Mouse (Mus musculus) MEL (cell line): ENCODE measurements around the gene Nos3. TPM values are rescaled to one million over a fixed set of nuclear protein-coding genes. Genes with fewer than 3 reads are reported as not detected.

Experiments
- DNase-seq: peaks from one replicate; pipeline ENCODE4 v3.0.0; 2011; ENCODE audit warnings: low read depth, low spot score
- H3K27ac ChIP-seq: 2 replicates; pipeline ENCODE4 v1.5.1; 2012; ENCODE audit warnings: low read depth, mild to moderate bottlenecking, control low read depth, low read length, moderate library complexity; ENCODE audit not compliant: control insufficient read depth
- H3K27me3 ChIP-seq, 2 experiments: fragments of 150-350 bp in 1 of 2; sonication (generic) in 1 of 2; 2 replicates each; pipeline ENCODE4 v1.6.1; 2012; ENCODE audit warnings: low read length in 2 of 2, mild to moderate bottlenecking in 2 of 2, improper control_type of control experiment in 1 of 2, moderate library complexity in 1 of 2; ENCODE audit not compliant: insufficient read depth in 2 of 2, control insufficient read depth in 1 of 2
- H3K36me3 ChIP-seq, 2 experiments: 2 replicates each; pipeline ENCODE4 v1.6.1; 2012 to 2014; ENCODE audit warnings: low read length in 2 of 2, improper control_type of control experiment in 1 of 2, inconsistent platforms in 1 of 2, mild to moderate bottlenecking in 1 of 2; ENCODE audit not compliant: insufficient read depth in 2 of 2, control insufficient read depth in 1 of 2
- H3K4me1 ChIP-seq, 2 experiments: fragments of 150-350 bp in 1 of 2; sonication (generic) in 1 of 2; 2 replicates each; pipeline ENCODE4 v1.6.1; 2012; ENCODE audit warnings: low read length in 2 of 2, improper control_type of control experiment in 1 of 2, mild to moderate bottlenecking in 1 of 2; ENCODE audit not compliant: insufficient read depth in 2 of 2, control insufficient read depth in 1 of 2
- H3K4me3 ChIP-seq, 2 experiments: fragments of 150-350 bp in 1 of 2; sonication (generic) in 1 of 2; 2 replicates each; pipeline ENCODE4 v1.5.1; 2012; ENCODE audit warnings: low read depth in 2 of 2, low read length in 2 of 2, mild to moderate bottlenecking in 2 of 2, moderate library complexity in 2 of 2, control low read depth in 1 of 2, improper control_type of control experiment in 1 of 2; ENCODE audit not compliant: control insufficient read depth in 1 of 2, insufficient read depth in 1 of 2
- H3K79me2 ChIP-seq: 2 replicates; pipeline ENCODE4 v1.6.1; 2012; ENCODE audit warnings: mild to moderate bottlenecking, low read length, moderate library complexity; ENCODE audit not compliant: control insufficient read depth, poor library complexity, insufficient read depth
- H3K9ac ChIP-seq: 2 replicates; pipeline ENCODE4 v1.6.1; 2012; ENCODE audit warnings: low read depth, mild to moderate bottlenecking, control low read depth, low read length, moderate library complexity; ENCODE audit not compliant: control insufficient read depth, poor library complexity, severe bottlenecking
- H3K9me3 ChIP-seq: fragments of 150-350 bp; sonication (generic); replicated peaks from 2 replicates; pipeline ENCODE4 v1.6.1; 2012; ENCODE audit warnings: mild to moderate bottlenecking, low read length, improper control_type of control experiment, moderate library complexity; ENCODE audit not compliant: insufficient read depth
- BHLHE40 ChIP-seq: IDR thresholded peaks from 2 replicates; pipeline ENCODE4 v1.6.1; 2012; ENCODE audit warnings: low read depth, mild to moderate bottlenecking, inconsistent platforms, low read length, improper control_type of control experiment, borderline replicate concordance
- CHD1 ChIP-seq: IDR thresholded peaks from 2 replicates; pipeline ENCODE4 v1.6.1; 2012; ENCODE audit warnings: low read depth, mild to moderate bottlenecking, inconsistent platforms, low read length, improper control_type of control experiment
- CHD2 ChIP-seq: IDR thresholded peaks from 2 replicates; pipeline ENCODE4 v1.6.1; 2011; ENCODE audit warnings: low read length, improper control_type of control experiment
- CTCF ChIP-seq, 3 experiments: IDR thresholded peaks in 2 of 3; conservative IDR thresholded peaks in 1 of 3; 2 replicates each; pipeline ENCODE4 v1.5.1; 2011 to 2012; ENCODE audit warnings: low read length in 3 of 3, low read depth in 2 of 3, mild to moderate bottlenecking in 2 of 3, improper control_type of control experiment in 1 of 3, inconsistent platforms in 1 of 3, mixed read lengths in 1 of 3, moderate library complexity in 1 of 3; ENCODE audit not compliant: control insufficient read depth in 1 of 3, insufficient read depth in 1 of 3, poor library complexity in 1 of 3, severe bottlenecking in 1 of 3
- ELF1 ChIP-seq: IDR thresholded peaks from 2 replicates; pipeline ENCODE4 v1.6.1; 2014; ENCODE audit warnings: low read depth, mild to moderate bottlenecking, inconsistent platforms, low read length, improper control_type of control experiment, moderate library complexity
- EP300 ChIP-seq, 2 experiments: IDR thresholded peaks; 2 replicates each; pipeline ENCODE4 v1.6.1; 2011; ENCODE audit warnings: improper control_type of control experiment in 2 of 2, low read length in 2 of 2, low read depth in 1 of 2, mild to moderate bottlenecking in 1 of 2
- GABPA ChIP-seq: IDR thresholded peaks from 2 replicates; pipeline ENCODE4 v1.6.1; 2012; ENCODE audit warnings: low read depth, mild to moderate bottlenecking, inconsistent platforms, low read length, improper control_type of control experiment, moderate library complexity
- GATA1 ChIP-seq: IDR thresholded peaks from 2 replicates; pipeline ENCODE4 v1.6.1; 2011; ENCODE audit warnings: low read depth, low read length, improper control_type of control experiment
- JUND ChIP-seq: IDR thresholded peaks from 2 replicates; pipeline ENCODE4 v1.6.1; 2011; ENCODE audit warnings: low read depth, mild to moderate bottlenecking, improper control_type of control experiment, low read length
- KAT2A ChIP-seq: conservative IDR thresholded peaks from 2 replicates; pipeline ENCODE4 v1.6.1; 2012; ENCODE audit warnings: low read depth, low read length, improper control_type of control experiment, inconsistent platforms
- MXI1 ChIP-seq: IDR thresholded peaks from 2 replicates; pipeline ENCODE4 v1.6.1; 2011; ENCODE audit warnings: mild to moderate bottlenecking, low read depth, low read length, improper control_type of control experiment
- MYB ChIP-seq: IDR thresholded peaks from 2 replicates; pipeline ENCODE4 v1.6.1; 2011; ENCODE audit warnings: mild to moderate bottlenecking, low read depth, low read length, improper control_type of control experiment
- MYC ChIP-seq: IDR thresholded peaks from 2 replicates; pipeline ENCODE4 v1.6.1; 2011; ENCODE audit warnings: low read depth, mild to moderate bottlenecking, low read length, improper control_type of control experiment, moderate library complexity
- POLR2A ChIP-seq, 2 experiments: IDR thresholded peaks; 2 replicates each; pipeline ENCODE4 v1.6.1; 2011 to 2012; ENCODE audit warnings: low read length in 2 of 2, mild to moderate bottlenecking in 2 of 2, control low read depth in 1 of 2, improper control_type of control experiment in 1 of 2, low read depth in 1 of 2, moderate library complexity in 1 of 2; ENCODE audit not compliant: control insufficient read depth in 1 of 2, insufficient read depth in 1 of 2, poor library complexity in 1 of 2
- RAD21 ChIP-seq: IDR thresholded peaks from 2 replicates; pipeline ENCODE4 v1.6.1; 2011; ENCODE audit warnings: mild to moderate bottlenecking, low read depth, low read length, improper control_type of control experiment
- RCOR1 ChIP-seq: IDR thresholded peaks from 2 replicates; pipeline ENCODE4 v1.6.1; 2012; ENCODE audit warnings: low read depth, mild to moderate bottlenecking, inconsistent platforms, low read length, improper control_type of control experiment
- SIN3A ChIP-seq: IDR thresholded peaks from 2 replicates; pipeline ENCODE4 v1.6.1; 2012; ENCODE audit warnings: low read length, improper control_type of control experiment, inconsistent platforms
- TCF12 ChIP-seq: IDR thresholded peaks from 2 replicates; pipeline ENCODE4 v1.6.1; 2014; ENCODE audit warnings: low read depth, mild to moderate bottlenecking, inconsistent platforms, low read length, improper control_type of control experiment, moderate library complexity
- USF1 ChIP-seq: IDR thresholded peaks from 2 replicates; pipeline ENCODE4 v1.6.1; 2014; ENCODE audit warnings: low read depth, mild to moderate bottlenecking, inconsistent platforms, low read length, improper control_type of control experiment, moderate library complexity
- ZC3H11A ChIP-seq: IDR thresholded peaks from 2 replicates; pipeline ENCODE4 v1.6.1; 2012; ENCODE audit warnings: low read depth, mild to moderate bottlenecking, inconsistent platforms, low read length, improper control_type of control experiment
- ZMIZ1 ChIP-seq: IDR thresholded peaks from 2 replicates; pipeline ENCODE4 v1.6.1; 2012; ENCODE audit warnings: low read depth, mild to moderate bottlenecking, inconsistent platforms, low read length, improper control_type of control experiment, moderate library complexity
- polyA plus RNA-seq, 2 experiments: library from polyadenylated mRNA; stranded (reverse) in 1 of 2; unstranded in 1 of 2; fragments of >175 nt in 1 of 2; fragments of >200 nt in 1 of 2; gene quantifications; 2 replicates each; pipeline versions ENCODE4 v1.2.1 to v1.2.4; 2012; ENCODE audit warnings: low replicate concordance in 2 of 2, low read depth in 1 of 2; ENCODE audit not compliant: insufficient read length in 2 of 2, insufficient read depth in 1 of 2, missing spikeins in 1 of 2
- total RNA-seq: library from RNA; depleted of rRNA; stranded (reverse); fragments of 300-350 nt; gene quantifications from 2 replicates; pipeline ENCODE4 v1.2.3, GENCODE M21; 2012

Nos3 gene
- total and polyA plus RNA-seq, 3 experiments = 3.9 to 6.2 TPM; not detected in 1

DNA sequence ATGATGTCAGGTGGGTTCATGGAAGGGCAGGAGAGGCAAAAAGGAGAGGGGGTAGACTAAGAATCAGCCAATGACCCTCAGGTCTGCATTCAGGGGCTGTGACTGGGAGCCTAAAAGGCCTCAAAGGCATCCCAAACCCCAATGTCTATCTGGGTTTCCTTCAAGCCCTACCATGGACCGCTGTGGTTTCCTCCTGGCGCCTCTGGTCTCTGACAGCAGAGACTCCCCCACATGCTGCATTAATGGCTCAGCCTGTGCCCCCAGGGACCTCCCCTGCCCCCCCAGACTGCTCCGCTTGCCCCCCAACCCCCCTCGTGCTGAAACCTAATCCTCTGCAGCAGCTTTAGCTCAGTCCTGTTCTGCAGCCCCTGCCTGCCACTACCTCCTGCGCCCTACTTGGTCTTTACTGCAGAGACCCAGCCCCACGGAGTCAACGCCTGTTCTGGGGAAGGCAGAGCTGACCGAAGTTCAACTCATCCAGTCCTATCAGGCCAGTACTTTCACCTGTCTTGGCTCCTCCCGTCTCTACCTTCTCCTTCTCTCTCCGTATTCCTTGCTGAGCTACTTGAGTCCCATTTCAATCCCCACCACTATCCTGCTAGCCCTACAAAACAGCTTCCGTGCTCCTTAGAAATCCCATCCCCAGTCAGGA is 48.6 kb downstream of the Nos3 start, which contains the start of gene Asic3:
Asic3 (plus strand) TSS at position 351 of the 652 bp plus-strand sequence.
- Histone ChIP-seq H3K36me3 (no peaks in the 10 kb centered on the region; a peak in 1 of 4 replicates), H3K27me3 (no peaks in the 10 kb centered on the region), H3K9ac (no peak within 1 kb of the TSS), H3K27ac (no peak within 1 kb of the TSS), H3K4me1 (peaks cover 0 to 3% of the 10 kb centered on the region in 2 experiments; a peak in 1 of 4 replicates), H3K4me3 (no peak within 1 kb of the TSS), H3K9me3 (no peaks in the 10 kb centered on the region), H3K79me2 (no peaks in the 10 kb centered on the region)
- no peak for DNase-seq
- no peak for TF ChIP-seq RCOR1

DNA sequence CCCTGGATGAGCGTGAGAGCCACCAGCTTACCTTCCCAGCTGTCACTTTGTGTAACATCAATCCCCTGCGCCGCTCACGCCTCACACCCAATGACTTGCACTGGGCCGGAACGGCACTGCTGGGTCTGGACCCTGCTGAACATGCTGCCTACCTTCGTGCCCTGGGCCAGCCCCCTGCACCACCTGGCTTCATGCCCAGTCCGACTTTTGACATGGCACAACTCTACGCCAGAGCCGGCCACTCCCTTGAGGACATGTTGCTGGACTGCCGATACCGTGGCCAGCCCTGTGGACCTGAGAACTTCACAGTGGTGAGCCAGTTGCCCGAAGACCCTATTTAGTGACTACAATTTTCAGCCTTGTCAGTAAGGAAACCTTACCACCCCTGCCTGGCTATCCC is 49.3 kb downstream of the Nos3 start:
- Histone ChIP-seq H3K27me3 (no peaks in the 10 kb centered on the region), H3K9ac (no peak overlapping the region), H3K27ac (no peak overlapping the region), H3K36me3 (no peaks in the 10 kb centered on the region), H3K4me1 (peaks cover 0 to 3% of the 10 kb centered on the region in 2 experiments; a peak in 1 of 4 replicates), H3K4me3 (no peak overlapping the region)
- no peak for DNase-seq
- TF ChIP-seq ELF1 = no peak
- TF ChIP-seq GABPA = no peak
- no peak for TF ChIP-seq CHD1
- TF ChIP-seq RAD21 = no peak
- TF ChIP-seq CHD2 = no peak
- TF ChIP-seq MYB = no peak
- TF ChIP-seq EP300 (IDR thresholded peaks at IDR 0.05; ENCODE audit: low read depth in 1 of 2, low read length in 2 of 2) = no peak
- TF ChIP-seq MXI1 = no peak
- no peak for TF ChIP-seq ZMIZ1
- no peak for TF ChIP-seq TCF12
- TF ChIP-seq ZC3H11A = no peak
- no peak for TF ChIP-seq BHLHE40
- TF ChIP-seq USF1 = no peak
- no peak for TF ChIP-seq KAT2A
- no peak for TF ChIP-seq POLR2A (IDR thresholded peaks at IDR 0.05; ENCODE audit: control insufficient read depth in 1 of 2, insufficient read depth in 1 of 2, low read depth in 1 of 2, low read length in 2 of 2, poor library complexity in 1 of 2)
- TF ChIP-seq GATA1 = no peak
- no peak for TF ChIP-seq CTCF (IDR thresholded peaks at IDR 0.05 in 2 of 3, conservative IDR thresholded peaks at IDR 0.05 in 1 of 3; ENCODE audit: control insufficient read depth in 1 of 3, insufficient read depth in 1 of 3, low read depth in 2 of 3, low read length in 3 of 3, poor library complexity in 1 of 3, severe bottlenecking in 1 of 3)
- TF ChIP-seq SIN3A = no peak
- no peak for TF ChIP-seq MYC
- TF ChIP-seq JUND = no peak
- TF ChIP-seq, all 39 proteins: peak for 0
- no peaks in the 10 kb centered on the region for H3K9me3 ChIP-seq
- no peaks in the 10 kb centered on the region for H3K79me2 ChIP-seq
